Mouse (Mus musculus): Measurements from ENCODE around the gene 9330182O14Rik. TPM values are rescaled to one million over a fixed set of nuclear protein-coding genes. Genes with fewer than 3 reads are reported as not detected.
A peak's percentile ranks its signal among the peaks of the same experiment; 100 is the strongest.

9330182O14Rik gene
- total RNA-seq, 1 experiment: not detected

- Histone ChIP-seq H3K27ac (ENCODE audit: insufficient read depth, low read depth, low read length, poor library complexity, severe bottlenecking) (no peak overlapping the region), H3K4me1 (ENCODE audit: control insufficient read depth in 2 of 2, insufficient read depth in 2 of 2, low read length in 2 of 2, poor library complexity in 1 of 2) (0 out of 4 replicates have a peak, but pooled peaks cover 0 to 1% of the 10 kb centered on the region in 2 experiments), H3K9me3 (ENCODE audit: control insufficient read depth, insufficient read depth, low read depth, low read length) (no peaks in the 10 kb centered on the region), H3K4me3 (ENCODE audit: insufficient read depth in 1 of 2, low read depth in 1 of 2, low read length in 2 of 2, poor library complexity in 1 of 2, severe bottlenecking in 1 of 2) (no peak overlapping the region), H3K9ac (ENCODE audit: insufficient read depth, low read depth, low read length, poor library complexity, severe bottlenecking) (no peak overlapping the region), H3K36me3 (ENCODE audit: control insufficient read depth, insufficient read depth, low read length, poor library complexity, severe bottlenecking) (no peaks in the 10 kb centered on the region)
- TF ChIP-seq ZC3H11A (IDR thresholded peaks at IDR 0.05; ENCODE audit: borderline replicate concordance, low read depth, low read length): peak; percentile 96
- no peak for TF ChIP-seq MAFK (IDR thresholded peaks at IDR 0.05; ENCODE audit: insufficient read depth, low read depth, low read length)
- in situ Hi-C loops (cut with MboI; ENCODE audit: low sequenced_read_pairs in 2 of 2, unreplicated experiment in 2 of 2): loop anchor here (5.0 to 10.0 kb wide), 2 partner anchors 266 to 269 kb away; no protein-coding TSS in a partner anchor
- DNase-seq (ENCODE audit: low read depth, low spot score): peak; percentile 56
Observed at GRCm38 (mm10) chr15:40130880-40131478, 3.2 kb upstream of the 9330182O14Rik start.

- H3K4me3 ChIP-seq (ENCODE audit: insufficient read depth in 1 of 2, low read depth in 1 of 2, low read length in 2 of 2, poor library complexity in 1 of 2, severe bottlenecking in 1 of 2): no peak overlapping the region
- DNase-seq (ENCODE audit: low read depth, low spot score): no peak
- no peak overlapping the region for H3K9ac ChIP-seq (ENCODE audit: insufficient read depth, low read depth, low read length, poor library complexity, severe bottlenecking)
- H3K9me3 ChIP-seq (ENCODE audit: control insufficient read depth, insufficient read depth, low read depth, low read length): no peaks in the 10 kb centered on the region
- TF ChIP-seq ZNF384 (IDR thresholded peaks at IDR 0.05; ENCODE audit: low read depth, low read length) (no peak), MAFK (IDR thresholded peaks at IDR 0.05; ENCODE audit: insufficient read depth, low read depth, low read length) (no peak)
- 0 out of 4 replicates have a peak, but pooled peaks cover 0 to 1% of the 10 kb centered on the region in 2 experiments for H3K4me1 ChIP-seq (ENCODE audit: control insufficient read depth in 2 of 2, insufficient read depth in 2 of 2, low read length in 2 of 2, poor library complexity in 1 of 2)
- no peaks in the 10 kb centered on the region for H3K36me3 ChIP-seq (ENCODE audit: control insufficient read depth, insufficient read depth, low read length, poor library complexity, severe bottlenecking)
- in situ Hi-C loops (cut with MboI; ENCODE audit: low sequenced_read_pairs in 2 of 2, unreplicated experiment in 2 of 2): loop anchor here (5.0 to 10.0 kb wide), 2 partner anchors 268 to 270 kb away; no protein-coding TSS in a partner anchor
- H3K27ac ChIP-seq (ENCODE audit: insufficient read depth, low read depth, low read length, poor library complexity, severe bottlenecking): no peak overlapping the region
Observed at GRCm38 (mm10) chr15:40132408-40132807, 1.8 kb upstream of the 9330182O14Rik start.

- no peak for TF ChIP-seq MAFK (IDR thresholded peaks at IDR 0.05; ENCODE audit: insufficient read depth, low read depth, low read length)
- 0 out of 2 replicates have a peak, but pooled peaks have one; percentile 40 for TF ChIP-seq ZC3H11A (IDR thresholded peaks at IDR 0.05; ENCODE audit: borderline replicate concordance, low read depth, low read length)
- Histone ChIP-seq H3K9me3 (ENCODE audit: control insufficient read depth, insufficient read depth, low read depth, low read length) (no peaks in the 10 kb centered on the region), H3K4me1 (ENCODE audit: control insufficient read depth in 2 of 2, insufficient read depth in 2 of 2, low read length in 2 of 2, poor library complexity in 1 of 2) (no peaks in the 10 kb centered on the region), H3K36me3 (ENCODE audit: control insufficient read depth, insufficient read depth, low read length, poor library complexity, severe bottlenecking) (no peaks in the 10 kb centered on the region), H3K9ac (ENCODE audit: insufficient read depth, low read depth, low read length, poor library complexity, severe bottlenecking) (no peak overlapping the region), H3K27ac (ENCODE audit: insufficient read depth, low read depth, low read length, poor library complexity, severe bottlenecking) (no peak overlapping the region), H3K4me3 (ENCODE audit: insufficient read depth in 1 of 2, low read depth in 1 of 2, low read length in 2 of 2, poor library complexity in 1 of 2, severe bottlenecking in 1 of 2) (no peak overlapping the region)
- in situ Hi-C loops (cut with MboI; ENCODE audit: low sequenced_read_pairs in 2 of 2, unreplicated experiment in 2 of 2): no loop called here
- peak; percentile 40 for DNase-seq (ENCODE audit: low read depth, low spot score)
Observed at GRCm38 (mm10) chr15:40144221-40144620, 10.1 kb downstream of the 9330182O14Rik start.

- no peaks in the 10 kb centered on the region for H3K4me1 ChIP-seq (ENCODE audit: control insufficient read depth in 2 of 2, insufficient read depth in 2 of 2, low read length in 2 of 2, poor library complexity in 1 of 2)
- H3K36me3 ChIP-seq (ENCODE audit: control insufficient read depth, insufficient read depth, low read length, poor library complexity, severe bottlenecking): no peaks in the 10 kb centered on the region
- TF ChIP-seq HCFC1 (IDR thresholded peaks at IDR 0.05; ENCODE audit: borderline replicate concordance, insufficient read depth, low read length): no peak
- TF ChIP-seq ZNF384 (IDR thresholded peaks at IDR 0.05; ENCODE audit: low read depth, low read length): no peak
- TF ChIP-seq MAFK (IDR thresholded peaks at IDR 0.05; ENCODE audit: insufficient read depth, low read depth, low read length): no peak
- no peak for TF ChIP-seq CHD2 (IDR thresholded peaks at IDR 0.05; ENCODE audit: low read depth, low read length)
- no peak for TF ChIP-seq ZC3H11A (IDR thresholded peaks at IDR 0.05; ENCODE audit: borderline replicate concordance, low read depth, low read length)
- no peak overlapping the region for H3K27ac ChIP-seq (ENCODE audit: insufficient read depth, low read depth, low read length, poor library complexity, severe bottlenecking)
- no peak for DNase-seq (ENCODE audit: low read depth, low spot score)
- H3K4me3 ChIP-seq (ENCODE audit: insufficient read depth in 1 of 2, low read depth in 1 of 2, low read length in 2 of 2, poor library complexity in 1 of 2, severe bottlenecking in 1 of 2): no peak overlapping the region
- no peaks in the 10 kb centered on the region for H3K9me3 ChIP-seq (ENCODE audit: control insufficient read depth, insufficient read depth, low read depth, low read length)
- no peak overlapping the region for H3K9ac ChIP-seq (ENCODE audit: insufficient read depth, low read depth, low read length, poor library complexity, severe bottlenecking)
- in situ Hi-C loops (cut with MboI; ENCODE audit: low sequenced_read_pairs in 2 of 2, unreplicated experiment in 2 of 2): no loop called here
Observed at GRCm38 (mm10) chr15:40157683-40158082, 23.5 kb downstream of the 9330182O14Rik start.

Measured in ES-E14 (cell line).